Mouse (Mus musculus) duodenum, adult 2 months (tissue): Measurements from ENCODE around the gene Zfp809. TPM values are rescaled to one million over a fixed set of nuclear protein-coding genes. Genes with fewer than 3 reads are reported as not detected.

Experiments used
- polyA plus RNA-seq: library from polyadenylated mRNA; depleted of rRNA; stranded (reverse); fragments of >200 nt; gene quantifications from 2 replicates; pipeline ENCODE4 v1.2.3, GENCODE M21; 2012; ENCODE audit warnings: low replicate concordance; rRNA removed

Gene Zfp809
- 3.2 and 8.3 TPM in 2 replicates for polyA plus RNA-seq

GRCm38 (mm10) chr9:22225581-22226388 is at the start of gene Zfp809:
Gene Zfp809 (plus strand): TSS chr9:22225714.

DNA sequence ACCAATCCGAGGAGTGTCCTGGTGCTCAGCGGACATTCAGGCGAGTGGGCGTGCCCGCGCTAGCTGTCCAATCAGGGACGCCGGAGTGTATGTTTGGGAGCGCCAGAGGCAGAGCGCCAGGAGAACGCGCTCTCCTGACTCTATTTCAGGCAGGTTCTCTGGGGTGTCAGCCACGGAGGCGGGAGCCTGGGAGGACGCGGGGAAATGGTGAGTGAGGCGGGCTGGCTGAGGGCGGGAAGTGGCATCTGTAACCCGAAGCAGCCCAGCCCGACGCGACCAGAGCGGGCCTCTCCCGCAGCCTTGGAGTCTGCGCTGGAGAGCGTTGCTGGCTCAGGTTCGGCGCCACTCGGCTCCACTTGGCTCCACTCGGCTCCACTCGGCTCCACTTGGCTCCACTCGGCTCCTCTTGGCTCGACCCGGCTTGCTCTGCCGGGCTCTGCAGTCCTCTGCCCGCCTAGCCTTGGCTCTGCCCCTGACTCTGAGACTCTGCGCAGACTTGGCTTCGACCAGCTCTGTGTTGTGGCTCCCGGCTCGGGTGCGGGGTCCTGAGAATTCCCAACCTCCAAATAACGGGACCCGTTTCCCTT is 37.4 kb upstream of the Zfp809 start, which contains the start of gene Zfp872:
Gene Zfp872 (plus strand): TSS at position 66 of the 587 bp plus-strand sequence.

DNA sequence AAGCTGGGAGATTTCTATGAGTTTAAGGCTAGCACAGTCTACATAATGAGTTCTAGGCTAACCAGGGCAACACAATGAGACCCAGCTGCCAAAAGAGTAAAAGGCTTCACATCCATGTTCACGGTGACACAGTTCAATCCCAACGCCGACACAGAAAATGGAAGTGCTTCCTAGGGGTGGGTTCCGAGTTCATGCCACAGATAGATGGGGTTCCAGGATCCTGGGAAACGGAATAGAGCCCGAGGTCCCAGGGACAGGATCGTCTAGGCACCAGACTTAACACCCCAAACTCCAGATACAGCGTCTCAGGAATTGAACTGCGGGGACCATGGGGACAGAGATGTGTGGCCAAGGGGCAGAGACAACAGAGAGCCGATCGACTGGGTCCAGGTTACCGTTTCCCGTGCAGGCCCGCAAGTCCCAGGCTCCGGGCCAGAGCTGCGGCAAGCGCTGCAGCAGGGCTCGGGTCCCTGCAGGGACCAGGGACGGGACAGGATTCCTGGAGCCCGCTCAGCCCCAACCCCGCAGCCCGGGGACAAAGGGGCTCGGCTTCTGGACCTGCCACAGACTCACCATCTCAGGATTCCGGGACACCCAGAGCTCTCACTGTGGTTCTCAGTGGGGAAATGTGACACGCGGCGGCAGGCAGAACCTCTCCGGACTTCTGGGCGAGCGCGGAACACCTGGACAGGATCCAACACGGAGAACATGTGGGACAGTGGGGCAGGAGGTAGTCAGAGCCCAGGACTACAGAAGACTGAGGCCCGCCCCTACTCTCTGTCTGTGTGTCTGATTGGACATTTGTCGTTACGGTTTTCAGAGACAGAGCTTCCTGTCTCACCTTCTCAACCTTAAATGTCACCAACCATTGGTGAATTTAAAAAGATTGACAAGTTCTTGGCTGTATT is 33.9 kb downstream of the Zfp809 start, which contains the start of gene Zfp599:
Gene Zfp599 (minus strand): TSS at position 712 of the 908 bp plus-strand sequence.

Other genes with a start within 250 kb of the Zfp809 start
- 2.9 and 12.6 TPM in 2 replicates for gene Rgl3, start 236.3 kb upstream of the Zfp809 start, polyA plus RNA-seq
- 0.17 TPM in 1 of 2 replicates, not detected in the other for gene Ccdc151, start 223.1 kb upstream of the Zfp809 start, polyA plus RNA-seq
- gene Prkcsh, start 222.9 kb upstream of the Zfp809 start, polyA plus RNA-seq: 118 and 211 TPM in 2 replicates
- gene Elavl3, start 173.7 kb upstream of the Zfp809 start, polyA plus RNA-seq: 0.13 and 0.46 TPM in 2 replicates
- gene Gm49318, start 154.5 kb upstream of the Zfp809 start, polyA plus RNA-seq: not detected in 2 replicates
- gene Zfp653, start 154.3 kb upstream of the Zfp809 start, polyA plus RNA-seq: 8.8 and 9.9 TPM in 2 replicates
- gene Ecsit, start 140.3 kb upstream of the Zfp809 start, polyA plus RNA-seq: 48.2 and 51.0 TPM in 2 replicates
- gene Cnn1, start 126.5 kb upstream of the Zfp809 start, polyA plus RNA-seq: 144 and 245 TPM in 2 replicates
- 118 and 169 TPM in 2 replicates for gene Elof1, start 108.5 kb upstream of the Zfp809 start, polyA plus RNA-seq
- 197 and 274 TPM in 2 replicates for gene Acp5, start 90.0 kb upstream of the Zfp809 start, polyA plus RNA-seq
- gene Pigyl, start 68.9 kb upstream of the Zfp809 start, polyA plus RNA-seq: 40.5 and 49.4 TPM in 2 replicates
- not detected in 2 replicates for gene Zfp872, start 37.6 kb upstream of the Zfp809 start, polyA plus RNA-seq
- gene Zfp599, start 34.2 kb downstream of the Zfp809 start, polyA plus RNA-seq: 0.05 TPM in 1 of 2 replicates, not detected in the other
- 1.0 and 1.6 TPM in 2 replicates for gene Zfp810, start 81.9 kb downstream of the Zfp809 start, polyA plus RNA-seq
- 0.43 and 1.8 TPM in 2 replicates for gene Anln, start 163.5 kb downstream of the Zfp809 start, polyA plus RNA-seq
- gene 9530077C05Rik, start 185.8 kb downstream of the Zfp809 start, polyA plus RNA-seq: 0.18 and 0.31 TPM in 2 replicates
- not detected in 2 replicates for gene Gm17545, start 228.6 kb downstream of the Zfp809 start, polyA plus RNA-seq
- 81.6 and 181 TPM in 2 replicates for gene Rp9, start 244.0 kb downstream of the Zfp809 start, polyA plus RNA-seq